Mouse (Mus musculus) 3134 (cell line): ENCODE measurements around the gene Scn9a.

Source experiments
- DNase-seq: peaks from one replicate; pipeline ENCODE4 v3.0.0-alpha.2; 2011; ENCODE audit warnings: low spot score; ENCODE audit not compliant: insufficient read length; ENCODE audit errors: extremely low read depth

Scn9a gene

DNA sequence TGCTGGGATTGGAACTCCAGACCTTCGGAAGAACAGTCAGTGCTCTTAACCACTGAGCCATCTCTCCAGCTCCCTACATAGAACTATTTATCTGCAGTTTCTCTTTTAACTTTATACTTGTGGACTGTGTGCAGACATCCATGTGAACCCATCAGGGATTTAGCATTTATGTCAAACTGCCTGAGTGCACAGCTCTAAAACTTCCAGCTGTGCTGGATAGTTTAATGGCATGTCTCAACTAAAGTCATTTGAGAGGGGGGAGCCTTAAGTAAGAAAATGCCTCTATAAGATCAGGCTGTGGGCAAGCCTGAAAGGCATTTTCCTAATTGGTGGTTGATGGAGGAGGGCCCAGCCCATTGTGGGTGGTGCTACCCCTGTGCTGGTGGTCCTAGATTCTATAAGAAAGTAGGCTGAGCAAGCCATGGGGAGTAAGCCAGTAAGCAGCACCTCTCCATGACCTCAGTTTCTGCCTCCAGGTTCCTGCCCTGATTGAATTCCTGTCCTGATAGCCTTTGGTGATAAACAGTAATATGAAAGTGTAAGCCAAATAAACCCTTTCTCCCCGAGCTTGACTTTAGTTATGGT lies 169.8 kb downstream of the Scn9a start:
- DNase-seq = no peak

DNA sequence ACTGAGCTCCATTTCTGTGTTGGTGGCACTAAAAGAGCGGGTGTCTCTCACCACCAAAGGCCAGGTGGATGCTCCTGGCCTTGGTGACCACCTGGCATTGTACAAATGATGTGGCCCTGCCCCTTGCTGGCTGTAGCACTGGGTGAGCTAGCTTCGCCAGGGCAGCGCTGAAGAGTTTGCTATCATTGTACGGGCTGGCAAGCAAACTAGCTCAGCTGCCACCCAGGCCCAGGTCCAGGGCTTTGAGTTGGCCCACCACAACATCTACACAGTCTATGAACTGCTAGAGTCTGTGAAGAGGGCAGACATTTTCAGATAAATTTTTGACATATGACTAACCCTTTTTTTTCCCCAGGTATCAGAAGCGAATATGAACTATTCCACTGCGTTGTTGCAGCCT lies 170.8 kb downstream of the Scn9a start:
- no peak for DNase-seq

DNA sequence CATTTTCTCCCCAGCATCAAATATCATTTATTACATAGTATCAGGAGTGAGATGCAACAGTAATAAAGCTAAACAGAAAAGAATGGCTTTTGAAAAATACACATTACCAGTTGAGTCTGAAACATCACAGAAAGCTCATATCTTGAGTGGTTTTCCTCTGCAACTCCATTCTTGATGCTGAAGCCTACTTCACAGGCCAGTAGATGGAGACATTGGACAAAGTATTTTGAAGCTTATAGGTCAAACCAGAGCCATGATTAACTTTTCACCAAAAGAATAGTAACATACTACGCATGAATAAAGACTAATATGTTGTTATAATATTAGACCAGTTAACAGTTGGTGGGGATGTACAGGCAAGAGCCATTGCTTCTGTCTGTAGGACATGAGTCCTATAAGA lies 172.3 kb downstream of the Scn9a start:
- no peak for DNase-seq

DNA sequence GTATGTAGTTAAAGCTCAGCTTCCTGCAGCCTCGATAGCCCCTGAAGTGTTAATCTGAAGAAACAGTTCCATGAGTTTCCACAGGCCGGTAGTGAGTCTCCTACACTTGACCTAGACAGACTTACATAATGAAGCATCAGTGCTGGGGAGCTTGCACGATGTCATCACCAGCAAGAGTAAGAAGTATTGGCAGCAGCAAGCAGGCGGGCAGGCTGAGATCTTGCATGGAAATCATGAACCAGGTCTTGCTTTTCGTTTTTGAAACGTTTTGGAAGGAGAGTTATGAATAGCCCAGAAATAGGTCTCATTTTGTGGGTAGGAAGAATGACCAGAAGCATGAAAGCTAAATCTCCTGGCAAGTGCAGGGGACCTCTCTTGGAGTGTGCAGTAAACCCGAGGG lies 194.1 kb downstream of the Scn9a start, which contains the start of gene Scn1a:
TSS of gene Scn1a (minus strand) at position 130 of the 400 bp plus-strand sequence.
- DNase-seq = no peak

DNA sequence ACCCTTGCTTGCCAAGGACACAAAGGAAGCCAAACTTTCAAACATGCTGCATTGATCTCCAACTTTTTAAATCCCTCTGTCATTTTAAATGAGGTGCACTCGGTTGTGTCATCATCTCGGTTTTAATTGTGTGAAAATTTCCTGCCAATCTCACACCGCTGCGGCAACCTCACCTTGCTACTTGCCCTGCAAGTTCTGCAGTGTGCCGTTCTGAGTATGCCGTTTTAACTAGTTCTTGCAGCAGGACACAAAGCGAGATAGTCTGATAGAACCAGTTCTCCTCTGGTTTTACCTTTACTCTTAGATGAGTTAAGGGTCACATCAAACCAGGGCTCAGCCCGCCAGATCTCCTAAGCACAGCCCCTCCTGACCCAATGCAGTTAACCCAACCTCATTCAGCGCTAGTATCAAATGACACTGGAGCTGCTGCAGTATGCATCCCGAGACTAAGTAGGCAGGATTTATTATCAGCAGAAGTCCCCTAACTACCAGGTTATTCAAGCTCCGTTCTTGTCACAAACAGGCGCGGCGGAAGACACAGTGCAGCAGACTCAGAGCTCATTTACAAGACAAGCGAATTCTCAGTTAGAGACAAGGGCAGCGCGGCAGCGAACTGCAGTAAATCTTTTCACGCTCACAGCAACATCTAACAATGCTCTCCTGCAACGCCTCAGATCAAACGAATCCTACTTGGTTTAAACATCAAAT lies 194.8 kb downstream of the Scn9a start:
- DNase-seq = no peak

DNA sequence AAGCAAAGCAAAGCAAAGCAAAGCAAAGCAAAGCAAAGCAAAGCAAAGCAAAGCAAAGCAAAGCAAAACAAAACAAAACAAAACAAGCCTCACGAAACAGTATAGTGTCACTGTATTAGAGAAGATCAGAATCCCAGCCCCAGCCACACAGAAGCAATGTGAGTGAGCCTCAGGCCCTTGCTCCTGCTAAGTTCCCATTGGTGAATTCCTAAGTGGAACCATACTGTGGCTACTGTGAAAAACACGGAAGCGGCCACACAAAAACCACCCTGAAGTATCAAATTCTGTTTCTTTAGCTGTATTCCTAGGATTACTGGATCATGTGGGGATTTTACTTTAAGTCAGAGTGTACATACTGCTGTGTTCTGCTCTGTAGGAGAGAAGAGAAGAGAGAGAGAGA lies 198.5 kb downstream of the Scn9a start:
- DNase-seq = no peak
